13 mouse cellular contexts compared by ENCODE assay signal in genomic region chr4:153714995-153715645, GRCm38 (mm10).
A peak's percentile ranks its signal among the peaks of the same experiment; 100 is the strongest.
DNase-seq lines count a peak whose midpoint lies in the region; ATAC-seq and TF ChIP-seq lines count a peak whose summit lies in the region.
"Had no signal": no experiment of that assay in that cellular context is flagged by ENCODE, and none has a peak within 500 bp of the region (broad histone marks: within the 10 kb centered on the region; RNA-seq: fewer than 3 reads in every experiment).

No protein-coding gene starts in this region.

- H3K36me3 ChIP-seq in heart, embryonic 15.5 days: no peaks in the 10 kb centered on the region
- H3K36me3 ChIP-seq in midbrain, postnatal 0 days (ENCODE audit: insufficient read depth, low read length): no peaks in the 10 kb centered on the region
- H3K36me3 ChIP-seq: liver, embryonic 12.5 days had no signal

- WGBS in heart, embryonic 15.5 days: 35% methylated on average over 6 of the region's 6 CpGs
- WGBS in midbrain, postnatal 0 days: 38% methylated on average over 6 of the region's 6 CpGs

- H3K27ac ChIP-seq in heart, embryonic 15.5 days: no peak overlapping the region
- no peak overlapping the region for H3K27ac ChIP-seq in midbrain, postnatal 0 days (ENCODE audit: low read depth, low read length)
- H3K27ac ChIP-seq: liver, embryonic 12.5 days had no signal

- no peak overlapping the region for H3K4me3 ChIP-seq in heart, embryonic 15.5 days
- H3K4me3 ChIP-seq in midbrain, postnatal 0 days (ENCODE audit: low read depth, low read length): no peak overlapping the region
- H3K4me3 ChIP-seq: liver, embryonic 12.5 days had no signal

- no peak for DNase-seq in heart, postnatal 36 days
- DNase-seq in lung, postnatal 36 days: peak; percentile 14
- no peak for DNase-seq in lung, adult 18-20 months
- DNase-seq in heart, postnatal 10 days: peak; percentile 42 to 66
- DNase-seq in midbrain, postnatal 0 days (ENCODE audit: low spot score): peak; percentile 57
- DNase-seq in kidney, postnatal 4 days: no peak
- DNase-seq: cerebellum, adult 11-12 months; lung, postnatal 4 days; right cerebral cortex, postnatal 4 days had no signal

- H3K9me3 ChIP-seq in heart, embryonic 15.5 days (replicated peaks): no peaks in the 10 kb centered on the region
- H3K9me3 ChIP-seq in midbrain, postnatal 0 days (ENCODE audit: low read length): no peaks in the 10 kb centered on the region
- H3K9me3 ChIP-seq: liver, embryonic 12.5 days had no signal

- H3K4me1 ChIP-seq in heart, embryonic 15.5 days (replicated peaks): peaks cover 9% of the 10 kb centered on the region; the same call in 1 of the 2 replicates
- H3K4me1 ChIP-seq in midbrain, postnatal 0 days (ENCODE audit: insufficient read depth, low read length): no peaks in the 10 kb centered on the region
- H3K4me1 ChIP-seq: liver, embryonic 12.5 days had no signal

- no peak overlapping the region for H3K4me2 ChIP-seq in heart, embryonic 15.5 days
- H3K4me2 ChIP-seq in midbrain, postnatal 0 days (ENCODE audit: low read depth, low read length, poor library complexity, severe bottlenecking): no peak overlapping the region
- H3K4me2 ChIP-seq: liver, embryonic 12.5 days had no signal

- peak; percentile 74 for ATAC-seq in heart, embryonic 15.5 days (replicated peaks; ENCODE audit: insufficient number of reproducible peaks, insufficient read depth, low FRiP score, low read depth)
- ATAC-seq in midbrain, postnatal 0 days (ENCODE audit: low FRiP score): 0 out of 2 replicates have a peak, but pooled peaks have one; percentile 54
- ATAC-seq: CD4-positive, CD25-positive, alpha-beta regulatory T cell, adult 4 months; inflammation-experienced regulatory T-cells, adult 6 months; liver, embryonic 12.5 days had no signal

- intact Hi-C loops in heart, postnatal 36 days (cut with DNase I): no loop called here
- intact Hi-C loops in heart, postnatal 10 days (cut with DNase I): no loop called here

- no peak overlapping the region for H3K9ac ChIP-seq in heart, embryonic 15.5 days
- no peak overlapping the region for H3K9ac ChIP-seq in midbrain, postnatal 0 days (replicated peaks; ENCODE audit: low read length, poor library complexity, severe bottlenecking)
- H3K9ac ChIP-seq: liver, embryonic 12.5 days had no signal

- 0 out of 2 replicates have a peak, but pooled peaks cover 3% of the 10 kb centered on the region for H3K27me3 ChIP-seq in heart, embryonic 15.5 days
- no peaks in the 10 kb centered on the region; the same call in 1 of the 2 replicates for H3K27me3 ChIP-seq in midbrain, postnatal 0 days (ENCODE audit: insufficient read depth, low read length)

- no peak for TF ChIP-seq CTCF in midbrain, postnatal 0 days (IDR thresholded peaks at IDR 0.05)

Comparison
In these comparisons a context has a peak if more than half of its experiments do, and no peak if none do; other contexts are left out.
1. DNase-seq: peak in lung, postnatal 36 days (single experiment), heart, postnatal 10 days (2 of 2) and midbrain, postnatal 0 days (single experiment); none in heart, postnatal 36 days (0 of 2), lung, adult 18-20 months (0 of 2) and kidney, postnatal 4 days (0 of 2).